Mouse (Mus musculus): Measurements from ENCODE around the gene Trmo.

Trmo gene

GRCm38 (mm10) chr4:46389013-46389611, at the start of gene Trmo:
Trmo (minus strand) TSS chr4:46389437.
- DNase-seq (ENCODE audit: low spot score in 2 of 2) = peak; percentile 92 to 93

- DNase-seq (ENCODE audit: low spot score in 2 of 2) = no peak
These were observed 43.3 kb upstream of the Trmo start for GRCm38 (mm10) chr4:46432339-46433036.

GRCm38 (mm10) chr4:46428903-46429499, 39.8 kb upstream of the Trmo start:
- no peak for DNase-seq (ENCODE audit: low spot score in 2 of 2)

- no peak for DNase-seq (ENCODE audit: low spot score in 2 of 2)
These were observed 33.4 kb upstream of the Trmo start for GRCm38 (mm10) chr4:46422625-46423024.

GRCm38 (mm10) chr4:46418851-46419250, 29.6 kb upstream of the Trmo start:
- no peak for DNase-seq (ENCODE audit: low spot score in 2 of 2)

- no peak for DNase-seq (ENCODE audit: low spot score in 2 of 2)
These were observed 28.3 kb upstream of the Trmo start for GRCm38 (mm10) chr4:46417491-46417890.

- DNase-seq (ENCODE audit: low spot score in 2 of 2) = no peak
These were observed 24.2 kb upstream of the Trmo start, which contains the start of gene Hemgn for GRCm38 (mm10) chr4:46413406-46413805. Hemgn (minus strand) TSS chr4:46413506.

- DNase-seq (ENCODE audit: low spot score in 2 of 2) = no peak
These were observed 22.9 kb upstream of the Trmo start for GRCm38 (mm10) chr4:46412113-46412512.

- DNase-seq (ENCODE audit: low spot score in 2 of 2) = no peak
These were observed 22.3 kb upstream of the Trmo start for GRCm38 (mm10) chr4:46411489-46411888.

- DNase-seq (ENCODE audit: low spot score in 2 of 2) = no peak
These were observed 21.4 kb upstream of the Trmo start for GRCm38 (mm10) chr4:46410677-46411076.

- no peak for DNase-seq (ENCODE audit: low spot score in 2 of 2)
These were observed 17.9 kb upstream of the Trmo start for GRCm38 (mm10) chr4:46406966-46407703.

GRCm38 (mm10) chr4:46404042-46404795, 15.0 kb upstream of the Trmo start:
- no peak for DNase-seq (ENCODE audit: low spot score in 2 of 2)

GRCm38 (mm10) chr4:46398839-46399238, 9.6 kb upstream of the Trmo start:
- DNase-seq (ENCODE audit: low spot score in 2 of 2) = no peak

- no peak for DNase-seq (ENCODE audit: low spot score in 2 of 2)
These were observed 6.5 kb upstream of the Trmo start for GRCm38 (mm10) chr4:46395736-46396135.

- no peak for DNase-seq (ENCODE audit: low spot score in 2 of 2)
These were observed 5.2 kb upstream of the Trmo start for GRCm38 (mm10) chr4:46394388-46394787.

- peak; percentile 48 to 68 for DNase-seq (ENCODE audit: low spot score in 2 of 2)
These were observed 1.2 kb upstream of the Trmo start for GRCm38 (mm10) chr4:46390390-46390970.

- DNase-seq (ENCODE audit: low spot score in 2 of 2) = peak in 1 of 2 experiments; percentile 10
These were observed 540 bp upstream of the Trmo start for GRCm38 (mm10) chr4:46389612-46390341.

- DNase-seq (ENCODE audit: low spot score in 2 of 2) = no peak
These were observed 681 bp downstream of the Trmo start for GRCm38 (mm10) chr4:46388556-46388955.

GRCm38 (mm10) chr4:46374869-46375368, 14.3 kb downstream of the Trmo start:
- DNase-seq (ENCODE audit: low spot score in 2 of 2) = peak; percentile 65 to 73

GRCm38 (mm10) chr4:46374455-46374854, 14.8 kb downstream of the Trmo start:
- no peak for DNase-seq (ENCODE audit: low spot score in 2 of 2)

All from frontal cortex, postnatal 25 days (tissue).